Mouse (Mus musculus) MEL (cell line): ENCODE results near the gene Fam69a.

ENCODE experiments used
- CTCF ChIP-seq, 3 experiments: IDR thresholded peaks in 2 of 3; conservative IDR thresholded peaks in 1 of 3; 2 replicates each; pipeline ENCODE4 v1.5.1; 2011 to 2012; ENCODE audit warnings: low read length in 3 of 3, low read depth in 2 of 3, mild to moderate bottlenecking in 2 of 3, improper control_type of control experiment in 1 of 3, inconsistent platforms in 1 of 3, mixed read lengths in 1 of 3, moderate library complexity in 1 of 3; ENCODE audit not compliant: control insufficient read depth in 1 of 3, insufficient read depth in 1 of 3, poor library complexity in 1 of 3, severe bottlenecking in 1 of 3
- E2F4 ChIP-seq: IDR thresholded peaks from 2 replicates; pipeline ENCODE4 v1.6.1; 2011; ENCODE audit warnings: low read depth, low read length, improper control_type of control experiment, borderline replicate concordance
- GABPA ChIP-seq: IDR thresholded peaks from 2 replicates; pipeline ENCODE4 v1.6.1; 2012; ENCODE audit warnings: low read depth, mild to moderate bottlenecking, inconsistent platforms, low read length, improper control_type of control experiment, moderate library complexity
- GATA1 ChIP-seq: IDR thresholded peaks from 2 replicates; pipeline ENCODE4 v1.6.1; 2011; ENCODE audit warnings: low read depth, low read length, improper control_type of control experiment
- POLR2AphosphoS2 ChIP-seq: IDR thresholded peaks from 2 replicates; pipeline ENCODE4 v1.6.1; 2011; ENCODE audit warnings: low read length, improper control_type of control experiment
- RCOR1 ChIP-seq: IDR thresholded peaks from 2 replicates; pipeline ENCODE4 v1.6.1; 2012; ENCODE audit warnings: low read depth, mild to moderate bottlenecking, inconsistent platforms, low read length, improper control_type of control experiment
- USF1 ChIP-seq: IDR thresholded peaks from 2 replicates; pipeline ENCODE4 v1.6.1; 2014; ENCODE audit warnings: low read depth, mild to moderate bottlenecking, inconsistent platforms, low read length, improper control_type of control experiment, moderate library complexity

- TF ChIP-seq E2F4 (no peak), GABPA (no peak), CTCF (IDR thresholded peaks at IDR 0.05 in 2 of 3, conservative IDR thresholded peaks at IDR 0.05 in 1 of 3; ENCODE audit: control insufficient read depth in 1 of 3, insufficient read depth in 1 of 3, low read depth in 2 of 3, low read length in 3 of 3, poor library complexity in 1 of 3, severe bottlenecking in 1 of 3) (no peak), USF1 (no peak), POLR2AphosphoS2 (no peak), RCOR1 (no peak), GATA1 (no peak)
These were observed 39.3 kb downstream of the Fam69a start for GRCm38 (mm10) chr5:107947548-107947947.
